Mouse (Mus musculus) yolk sac, embryonic 10.5 days (tissue): ENCODE results near the gene Mfng.

Experiments used
- DNase-seq: peaks from one replicate; pipeline ENCODE4 v3.0.0-alpha.2; 2017; ENCODE audit warnings: low spot score

Mfng gene

GRCm38 (mm10) chr15:78755966-78756725 lies 17.1 kb downstream of the Mfng start:
- DNase-seq: no peak

- no peak for DNase-seq
Observed at GRCm38 (mm10) chr15:78755226-78755625, 18.0 kb downstream of the Mfng start.

GRCm38 (mm10) chr15:78754144-78754543 lies 19.1 kb downstream of the Mfng start:
- no peak for DNase-seq

- DNase-seq: no peak
Observed at GRCm38 (mm10) chr15:78752991-78753390, 20.3 kb downstream of the Mfng start.

GRCm38 (mm10) chr15:78750608-78751350 lies 22.5 kb downstream of the Mfng start:
- DNase-seq: no peak

GRCm38 (mm10) chr15:78749855-78750254 lies 23.4 kb downstream of the Mfng start:
- peak; percentile 33 for DNase-seq

GRCm38 (mm10) chr15:78744206-78744605 lies 29.1 kb downstream of the Mfng start:
- DNase-seq: peak; percentile 36

- no peak for DNase-seq
Observed at GRCm38 (mm10) chr15:78742831-78743230, 30.4 kb downstream of the Mfng start.

- no peak for DNase-seq
Observed at GRCm38 (mm10) chr15:78740662-78741061, 32.6 kb downstream of the Mfng start.

- DNase-seq: no peak
Observed at GRCm38 (mm10) chr15:78737146-78737545, 36.1 kb downstream of the Mfng start.

GRCm38 (mm10) chr15:78736681-78737100 lies 36.6 kb downstream of the Mfng start:
- DNase-seq: no peak

GRCm38 (mm10) chr15:78736181-78736579 lies 37.1 kb downstream of the Mfng start:
- DNase-seq: no peak

- DNase-seq: no peak
Observed at GRCm38 (mm10) chr15:78735431-78736180, 37.7 kb downstream of the Mfng start.

GRCm38 (mm10) chr15:78731830-78732229 lies 41.4 kb downstream of the Mfng start:
- DNase-seq: no peak

- DNase-seq: no peak
Observed at GRCm38 (mm10) chr15:78730315-78731049, 42.8 kb downstream of the Mfng start.

- DNase-seq: no peak
Observed at GRCm38 (mm10) chr15:78726697-78727096, 46.6 kb downstream of the Mfng start.

- no peak for DNase-seq
Observed at GRCm38 (mm10) chr15:78720532-78720931, 52.7 kb downstream of the Mfng start.

GRCm38 (mm10) chr15:78720094-78720493 lies 53.2 kb downstream of the Mfng start:
- DNase-seq: peak; percentile 28

GRCm38 (mm10) chr15:78719416-78719815 lies 53.9 kb downstream of the Mfng start:
- no peak for DNase-seq

GRCm38 (mm10) chr15:78718290-78719250 lies 54.7 kb downstream of the Mfng start, which contains the start of gene Elfn2:
Gene Elfn2, minus strand, starts transcription at chr15:78718771.
- DNase-seq: no peak

- no peak for DNase-seq
Observed at GRCm38 (mm10) chr15:78716936-78717335, 56.3 kb downstream of the Mfng start.
